Mouse (Mus musculus): ENCODE data around the gene Gm3285. TPM values are rescaled to one million over a fixed set of nuclear protein-coding genes. Genes with fewer than 3 reads are reported as not detected.

Gm3285 gene
- polyA plus RNA-seq, 1 experiment from 2014 or later = not detected

DNA sequence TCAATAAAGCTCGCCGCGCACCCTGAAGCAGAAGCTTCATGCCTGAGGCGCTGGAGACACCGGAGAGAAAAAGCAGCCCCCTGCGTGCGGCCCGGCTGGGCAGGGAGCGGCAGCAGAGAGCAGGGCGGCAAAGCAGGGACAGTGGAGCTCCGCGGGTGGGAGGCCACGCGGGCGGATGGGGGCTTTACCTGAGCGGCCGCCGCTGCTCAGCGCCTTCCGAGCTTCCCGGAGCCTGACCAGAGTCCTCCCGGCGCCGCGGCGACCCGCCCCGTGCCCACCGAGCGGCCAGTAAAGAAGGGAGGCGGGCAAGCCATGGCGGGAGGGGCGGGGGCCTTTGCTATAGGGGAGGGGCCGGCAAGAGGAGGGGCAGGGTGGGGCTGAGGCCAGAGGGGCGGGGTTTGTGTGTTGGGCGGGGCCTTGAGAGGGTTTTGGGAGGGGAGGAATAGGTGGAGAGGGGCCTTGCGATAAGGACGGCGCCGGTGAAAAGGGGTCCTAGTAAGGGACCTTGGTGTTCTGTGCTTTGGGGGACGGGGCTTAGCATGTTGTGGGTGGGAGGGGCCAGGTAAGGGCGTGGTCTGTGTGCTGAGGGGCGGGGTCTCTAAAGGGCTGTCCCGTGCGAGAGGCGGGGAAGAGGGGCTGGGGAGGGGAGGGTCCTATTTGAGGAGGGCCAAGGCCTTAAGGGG, 40.6 kb downstream of the Gm3285 start, which contains the start of gene Lrrc3:
Gene Lrrc3 (minus strand): TSS at position 326 of the 683 bp plus-strand sequence.
- H3K27ac ChIP-seq = peak within 1 kb of the TSS; percentile 74
- no peaks in the 10 kb centered on the region for H3K9me3 ChIP-seq (replicated peaks)
- 1% methylated on average over 45 of the region's 46 CpGs for WGBS
- H3K4me1 ChIP-seq = peaks cover 23% of the 10 kb centered on the region
- H3K27me3 ChIP-seq (ENCODE audit: low read depth, poor library complexity, severe bottlenecking) = peaks cover 27% of the 10 kb centered on the region
- H3K36me3 ChIP-seq = no peaks in the 10 kb centered on the region
- DNase-seq (ENCODE audit: low spot score) = peak; percentile 86
- peak within 1 kb of the TSS; percentile 66 for H3K4me3 ChIP-seq

DNA sequence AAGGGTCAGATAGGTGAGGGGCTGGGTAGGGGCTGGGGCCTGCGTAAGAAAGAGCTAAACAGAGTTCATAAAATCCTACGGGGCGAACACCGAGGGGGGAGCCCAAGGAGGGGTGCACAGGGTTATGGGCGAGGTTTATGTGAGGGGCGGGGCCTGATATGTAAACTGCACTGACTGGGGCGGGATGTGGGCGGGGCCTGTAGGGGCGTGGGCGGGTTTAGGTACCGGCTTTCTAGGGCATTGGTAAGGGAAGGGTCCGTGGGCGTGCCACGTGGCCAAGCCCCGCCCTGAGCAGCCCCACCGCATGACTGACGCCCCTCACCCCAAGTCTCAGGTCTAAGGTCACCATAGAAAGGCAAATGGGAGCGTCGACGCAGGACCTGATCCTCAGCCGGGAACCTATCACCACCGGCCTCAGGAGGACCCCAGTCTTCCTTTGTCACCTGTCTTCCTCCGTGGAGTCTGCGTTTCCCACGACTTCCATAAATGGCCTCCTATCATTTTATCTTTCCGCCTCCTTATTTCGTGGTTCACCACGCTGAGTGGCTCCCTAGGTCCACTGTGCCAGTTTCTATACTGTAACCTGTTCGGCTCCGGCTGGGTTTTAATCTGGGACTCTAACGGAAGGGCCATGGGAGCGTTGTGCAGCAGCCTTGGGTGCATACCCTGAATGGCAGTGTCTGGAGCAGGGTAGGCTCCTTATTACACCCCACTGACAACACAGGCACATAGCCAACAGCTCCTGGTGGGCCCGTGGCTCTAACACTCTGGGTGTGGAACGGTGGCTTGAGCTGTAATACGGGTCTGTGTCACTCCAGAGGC, 41.3 kb downstream of the Gm3285 start:
- DNase-seq (ENCODE audit: low spot score) = peak; percentile 85
- H3K27ac ChIP-seq = peak overlapping the region; percentile 74; the same call in 1 of the 2 replicates
- H3K9me3 ChIP-seq (replicated peaks) = no peaks in the 10 kb centered on the region
- H3K4me1 ChIP-seq = peaks cover 23% of the 10 kb centered on the region
- H3K36me3 ChIP-seq = no peaks in the 10 kb centered on the region
- H3K4me3 ChIP-seq = peak overlapping the region; percentile 66
- 8% methylated on average over 35 of the region's 35 CpGs for WGBS
- H3K27me3 ChIP-seq (ENCODE audit: low read depth, poor library complexity, severe bottlenecking) = peaks cover 27% of the 10 kb centered on the region

Other genes with a start within 250 kb of the Gm3285 start
- gene Ube2g2, start 239.7 kb upstream of the Gm3285 start, polyA plus RNA-seq (2016; fragmentation: Nextera tagmentation; extraction: Ambion mirVana) = 98.4 and 104 TPM in 2 replicates
- 0.59 and 0.74 TPM in 2 replicates for gene Tspear, start 175.4 kb upstream of the Gm3285 start, polyA plus RNA-seq (2016; fragmentation: Nextera tagmentation; extraction: Ambion mirVana)
- not detected in 2 replicates for gene Gm19402, start 171.2 kb upstream of the Gm3285 start, polyA plus RNA-seq (2016; fragmentation: Nextera tagmentation; extraction: Ambion mirVana)
- gene Gm9508, start 164.7 kb upstream of the Gm3285 start, polyA plus RNA-seq (2016; fragmentation: Nextera tagmentation; extraction: Ambion mirVana) = not detected in 2 replicates
- not detected in 2 replicates for gene Gm10272, start 155.3 kb upstream of the Gm3285 start, polyA plus RNA-seq (2016; fragmentation: Nextera tagmentation; extraction: Ambion mirVana)
- not detected in 2 replicates for gene Gm10024, start 150.5 kb upstream of the Gm3285 start, polyA plus RNA-seq (2016; fragmentation: Nextera tagmentation; extraction: Ambion mirVana)
- gene Gm10142, start 146.2 kb upstream of the Gm3285 start, polyA plus RNA-seq (2016; fragmentation: Nextera tagmentation; extraction: Ambion mirVana) = not detected in 2 replicates
- not detected in 2 replicates for gene Krtap12-1, start 141.4 kb upstream of the Gm3285 start, polyA plus RNA-seq (2016; fragmentation: Nextera tagmentation; extraction: Ambion mirVana)
- not detected in 2 replicates for gene Gm10100, start 135.5 kb upstream of the Gm3285 start, polyA plus RNA-seq (2016; fragmentation: Nextera tagmentation; extraction: Ambion mirVana)
- gene Gm18596, start 119.3 kb upstream of the Gm3285 start, polyA plus RNA-seq (2016; fragmentation: Nextera tagmentation; extraction: Ambion mirVana) = not detected in 2 replicates
- gene Gm9736, start 110.6 kb upstream of the Gm3285 start, polyA plus RNA-seq (2016; fragmentation: Nextera tagmentation; extraction: Ambion mirVana) = not detected in 2 replicates
- not detected in 2 replicates for gene Gm3233, start 102.3 kb upstream of the Gm3285 start, polyA plus RNA-seq (2016; fragmentation: Nextera tagmentation; extraction: Ambion mirVana)
- gene Gm3238, start 90.7 kb upstream of the Gm3285 start, polyA plus RNA-seq (2016; fragmentation: Nextera tagmentation; extraction: Ambion mirVana) = not detected in 2 replicates
- gene Gm7138, start 85.0 kb upstream of the Gm3285 start, polyA plus RNA-seq (2016; fragmentation: Nextera tagmentation; extraction: Ambion mirVana) = not detected in 2 replicates
- gene Gm3250, start 79.4 kb upstream of the Gm3285 start, polyA plus RNA-seq (2016; fragmentation: Nextera tagmentation; extraction: Ambion mirVana) = not detected in 2 replicates
- gene Gm7137, start 73.8 kb upstream of the Gm3285 start, polyA plus RNA-seq (2016; fragmentation: Nextera tagmentation; extraction: Ambion mirVana) = not detected in 2 replicates
- not detected in 2 replicates for gene Gm9639, start 66.9 kb upstream of the Gm3285 start, polyA plus RNA-seq (2016; fragmentation: Nextera tagmentation; extraction: Ambion mirVana)
- gene Gm19668, start 62.8 kb upstream of the Gm3285 start, polyA plus RNA-seq (2016; fragmentation: Nextera tagmentation; extraction: Ambion mirVana) = not detected in 2 replicates
- not detected in 2 replicates for gene Gm9507, start 50.1 kb upstream of the Gm3285 start, polyA plus RNA-seq (2016; fragmentation: Nextera tagmentation; extraction: Ambion mirVana)
- not detected in 2 replicates for gene Gm2696, start 47.3 kb upstream of the Gm3285 start, polyA plus RNA-seq (2016; fragmentation: Nextera tagmentation; extraction: Ambion mirVana)
- gene Krtap10-4, start 34.9 kb upstream of the Gm3285 start, polyA plus RNA-seq (2016; fragmentation: Nextera tagmentation; extraction: Ambion mirVana) = not detected in 2 replicates
- not detected in 2 replicates for gene Krtap10-10, start 26.0 kb upstream of the Gm3285 start, polyA plus RNA-seq (2016; fragmentation: Nextera tagmentation; extraction: Ambion mirVana)
- gene Gm36176, start 15.2 kb upstream of the Gm3285 start, polyA plus RNA-seq (2016; fragmentation: Nextera tagmentation; extraction: Ambion mirVana) = not detected in 2 replicates
- gene Gm10318, start 9.1 kb upstream of the Gm3285 start, polyA plus RNA-seq (2016; fragmentation: Nextera tagmentation; extraction: Ambion mirVana) = not detected in 2 replicates
- gene Lrrc3, start 40.6 kb downstream of the Gm3285 start, polyA plus RNA-seq (2016; fragmentation: Nextera tagmentation; extraction: Ambion mirVana) = 1.5 and 1.7 TPM in 2 replicates
- 0.16 and 0.23 TPM in 2 replicates for gene Trpm2, start 108.6 kb downstream of the Gm3285 start, polyA plus RNA-seq (2016; fragmentation: Nextera tagmentation; extraction: Ambion mirVana)
- gene 1810043G02Rik, start 116.5 kb downstream of the Gm3285 start, polyA plus RNA-seq (2016; fragmentation: Nextera tagmentation; extraction: Ambion mirVana) = 29.4 and 32.2 TPM in 2 replicates
- 235 and 259 TPM in 2 replicates for gene Pfkl, start 148.1 kb downstream of the Gm3285 start, polyA plus RNA-seq (2016; fragmentation: Nextera tagmentation; extraction: Ambion mirVana)
- 0.10 TPM in 1 of 2 replicates, not detected in the other for gene Dnmt3l, start 180.0 kb downstream of the Gm3285 start, polyA plus RNA-seq (2016; fragmentation: Nextera tagmentation; extraction: Ambion mirVana)
- gene Aire, start 181.6 kb downstream of the Gm3285 start, polyA plus RNA-seq (2016; fragmentation: Nextera tagmentation; extraction: Ambion mirVana) = 0.15 and 0.21 TPM in 2 replicates
- 2.5 and 2.6 TPM in 2 replicates for gene Icosl, start 207.3 kb downstream of the Gm3285 start, polyA plus RNA-seq (2016; fragmentation: Nextera tagmentation; extraction: Ambion mirVana)

Measured in limb, embryonic 10.5 days (tissue).